Mouse (Mus musculus) embryonic facial prominence, embryonic 12.5 days (tissue): ENCODE measurements around the gene Acacb. TPM values are rescaled to one million over a fixed set of nuclear protein-coding genes. Genes with fewer than 3 reads are reported as not detected.

Experiments
- ATAC-seq: fragments of 200-750 bp; cut with Nextera tagmentation; 2 replicates; pipeline ENCODE4 v1.8.0; 2017; ENCODE audit not compliant: insufficient number of reproducible peaks, insufficient read depth, low FRiP score, low TSS enrichment
- H3K27ac ChIP-seq: fragments of 300-500 bp; sonication (generic); 2 replicates; pipeline ENCODE4 v1.5.1; 2016; ENCODE audit warnings: mild to moderate bottlenecking
- H3K27me3 ChIP-seq: fragments of 300-500 bp; sonication (generic); 2 replicates; pipeline ENCODE4 v1.6.1; 2016; ENCODE audit warnings: mild to moderate bottlenecking, moderate library complexity
- H3K36me3 ChIP-seq: fragments of 300-500 bp; sonication (generic); 2 replicates; pipeline ENCODE4 v1.6.1; 2016; ENCODE audit warnings: mild to moderate bottlenecking
- H3K4me1 ChIP-seq: fragments of 300-500 bp; sonication (generic); 2 replicates; pipeline ENCODE4 v1.6.1; 2016
- H3K4me2 ChIP-seq: fragments of 300-500 bp; sonication (generic); replicated peaks from 2 replicates; pipeline ENCODE4 v1.6.1; 2016; ENCODE audit warnings: mild to moderate bottlenecking, moderate library complexity
- H3K4me3 ChIP-seq: fragments of 300-500 bp; sonication (generic); 2 replicates; pipeline ENCODE4 v1.5.1; 2016; ENCODE audit warnings: mild to moderate bottlenecking
- H3K9ac ChIP-seq: fragments of 300-500 bp; sonication (generic); 2 replicates; pipeline ENCODE4 v1.6.1; 2016; ENCODE audit warnings: mild to moderate bottlenecking, moderate library complexity
- H3K9me3 ChIP-seq: fragments of 300-500 bp; sonication (generic); 2 replicates; pipeline ENCODE4 v1.6.1; 2016; ENCODE audit warnings: mild to moderate bottlenecking, moderate library complexity
- WGBS: fragments of 180-500 bp; shearing (Covaris S2); methylation state at CpG from one replicate; pipeline ENCODE4 v1.1.7; 2016; 5-methylcytosine and 5-hydroxymethylcytosine counted together
- polyA plus RNA-seq: library from polyadenylated mRNA; unstranded; fragments of >200 nt; fragmentation: Nextera tagmentation; extraction: Ambion mirVana; gene quantifications from 2 replicates; pipeline ENCODE4 v1.2.1, GENCODE M21; 2016

Gene Acacb
- polyA plus RNA-seq, 1 experiment from 2014 or later: 6.3 TPM

DNA sequence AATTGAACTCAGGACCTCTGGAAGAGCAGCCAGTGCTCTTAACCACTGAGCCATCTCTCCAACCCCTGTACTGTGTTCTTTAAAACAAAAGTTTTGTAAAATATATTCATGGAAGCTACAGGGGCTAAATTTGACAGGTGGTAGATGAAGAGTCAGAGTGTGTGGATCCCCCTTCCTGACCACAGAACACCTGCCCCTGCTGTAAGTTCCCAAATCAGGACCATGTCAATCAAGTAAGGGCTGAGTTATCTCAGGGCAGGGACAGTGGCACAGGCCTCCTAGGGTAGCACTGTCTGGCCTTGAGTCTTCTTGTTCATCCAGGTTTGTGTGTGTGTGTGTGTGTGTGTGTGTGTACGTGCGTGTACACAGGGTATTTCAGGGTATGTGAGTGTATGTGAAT, 37.2 kb downstream of the Acacb start:
- 92% methylated on average over 2 of the region's 2 CpGs for WGBS
- no peak overlapping the region for H3K4me3 ChIP-seq
- no peak for ATAC-seq
- no peaks in the 10 kb centered on the region for H3K9me3 ChIP-seq
- no peak overlapping the region for H3K4me2 ChIP-seq
- no peak overlapping the region for H3K27ac ChIP-seq
- no peak overlapping the region for H3K9ac ChIP-seq
- H3K36me3 ChIP-seq: no peaks in the 10 kb centered on the region
- no peaks in the 10 kb centered on the region for H3K4me1 ChIP-seq
- no peaks in the 10 kb centered on the region for H3K27me3 ChIP-seq

DNA sequence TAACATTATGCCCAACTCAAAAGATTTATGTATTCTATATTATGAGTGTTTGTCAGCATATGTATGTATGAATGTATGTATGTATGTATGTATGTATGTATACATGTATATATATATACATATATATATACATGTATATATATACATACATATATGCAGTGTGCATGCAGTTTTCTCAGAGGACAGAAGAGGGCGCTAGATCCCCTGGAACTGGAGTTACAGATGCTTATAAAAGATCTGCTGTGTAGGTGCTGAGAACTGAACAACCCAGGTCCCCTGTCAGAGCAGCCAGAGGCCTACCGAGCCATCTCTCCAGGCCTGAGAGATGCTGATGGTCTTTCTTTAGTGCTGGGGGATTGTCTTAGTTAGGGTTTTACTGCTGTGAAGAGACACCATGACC, 40.8 kb downstream of the Acacb start:
- Histone ChIP-seq H3K27me3 (no peaks in the 10 kb centered on the region), H3K4me3 (no peak overlapping the region), H3K27ac (no peak overlapping the region), H3K9me3 (no peaks in the 10 kb centered on the region), H3K4me1 (no peaks in the 10 kb centered on the region), H3K9ac (no peak overlapping the region), H3K36me3 (no peaks in the 10 kb centered on the region), H3K4me2 (no peak overlapping the region)
- ATAC-seq: no peak
- 83% methylated on average over 2 of the region's 2 CpGs for WGBS

DNA sequence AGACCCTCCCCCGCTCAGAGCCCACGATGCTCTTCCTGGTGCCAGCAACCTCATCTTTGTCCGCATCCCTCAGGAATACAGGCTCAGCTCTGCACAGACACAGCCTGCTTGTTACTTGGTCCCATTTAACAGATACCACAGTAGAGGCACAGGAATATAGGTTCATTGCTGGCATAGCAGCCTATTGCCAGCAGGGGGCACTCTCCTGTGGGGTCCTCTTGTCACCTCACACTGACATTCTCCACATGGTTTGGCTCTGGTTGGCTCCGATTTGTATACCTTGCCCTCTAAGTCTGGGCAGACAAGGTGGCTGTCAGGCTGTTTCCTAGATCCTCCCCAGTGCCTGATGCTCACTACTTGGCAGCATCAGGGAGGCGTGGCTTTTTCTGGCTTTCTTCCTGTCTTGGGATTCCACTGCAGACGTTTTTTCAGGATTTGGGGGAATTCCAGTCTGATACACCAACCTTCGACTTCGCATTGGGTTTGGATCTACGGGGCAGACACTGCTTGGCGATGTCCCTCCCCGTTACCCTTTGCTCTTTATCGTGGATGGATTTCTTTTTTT, 42.6 kb downstream of the Acacb start:
- no peaks in the 10 kb centered on the region for H3K4me1 ChIP-seq
- no peak overlapping the region for H3K27ac ChIP-seq
- H3K4me3 ChIP-seq: no peak overlapping the region
- no peaks in the 10 kb centered on the region for H3K27me3 ChIP-seq
- H3K36me3 ChIP-seq: no peaks in the 10 kb centered on the region
- H3K9me3 ChIP-seq: no peaks in the 10 kb centered on the region
- H3K9ac ChIP-seq: no peak overlapping the region
- ATAC-seq: no peak
- 79% methylated on average over 12 of the region's 12 CpGs for WGBS
- no peak overlapping the region for H3K4me2 ChIP-seq

DNA sequence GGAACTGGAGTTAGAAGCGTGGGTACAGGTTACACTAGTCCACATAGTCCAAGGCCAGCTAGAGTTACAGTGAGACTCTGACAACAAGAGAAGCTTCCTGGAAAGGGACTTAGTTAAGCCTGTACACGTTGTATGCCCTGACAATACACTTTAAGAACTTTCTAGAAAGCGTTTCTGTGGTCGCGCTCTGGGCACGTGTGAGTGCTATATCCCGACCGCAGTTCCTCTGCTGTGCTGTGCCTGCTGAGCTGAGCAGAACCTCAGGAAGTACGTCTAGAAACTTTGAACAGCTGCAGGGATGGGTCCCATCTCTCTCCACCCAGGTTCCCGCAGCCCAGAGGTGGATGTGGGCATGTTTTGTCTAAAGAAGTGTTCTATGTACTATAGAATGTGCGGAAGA, 47.8 kb downstream of the Acacb start:
- H3K27ac ChIP-seq: no peak overlapping the region
- H3K4me3 ChIP-seq: no peak overlapping the region
- no peaks in the 10 kb centered on the region for H3K36me3 ChIP-seq
- no peaks in the 10 kb centered on the region for H3K9me3 ChIP-seq
- H3K4me2 ChIP-seq: no peak overlapping the region
- no peaks in the 10 kb centered on the region for H3K27me3 ChIP-seq
- 82% methylated on average over 11 of the region's 11 CpGs for WGBS
- peaks cover 6% of the 10 kb centered on the region for H3K4me1 ChIP-seq
- H3K9ac ChIP-seq: no peak overlapping the region
- ATAC-seq: no peak

DNA sequence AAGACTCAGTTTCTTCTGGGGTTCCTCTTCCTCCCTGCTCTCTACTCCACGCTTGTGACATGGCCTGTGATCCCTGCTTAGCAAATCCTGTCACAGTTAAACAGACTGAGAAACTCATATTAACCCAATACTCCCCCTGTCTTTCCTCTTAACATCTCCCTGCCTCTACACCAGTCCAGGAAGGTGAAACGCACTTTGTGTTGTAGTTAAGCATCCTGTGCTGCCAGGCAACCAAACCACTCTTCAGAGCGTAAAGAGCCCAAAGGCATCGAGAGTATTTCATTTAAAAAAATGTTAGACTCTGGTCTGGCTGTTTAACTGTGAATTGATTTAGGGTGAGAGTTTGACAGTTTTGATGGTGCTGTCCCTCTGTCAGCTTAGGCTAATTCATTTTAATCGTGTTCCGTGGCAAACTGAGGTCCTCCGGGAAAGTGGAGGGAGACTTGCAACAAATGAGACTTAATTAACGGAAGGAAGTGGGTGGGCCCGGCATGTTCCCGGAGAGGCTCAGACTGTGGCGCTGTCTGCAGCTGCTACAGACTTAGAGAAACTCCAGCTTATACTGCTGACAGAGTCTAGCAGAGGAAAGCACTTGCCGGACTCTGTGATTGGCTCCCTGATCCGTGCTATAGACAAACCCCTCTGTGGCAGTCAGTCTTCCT, 52.9 kb downstream of the Acacb start:
- no peaks in the 10 kb centered on the region for H3K27me3 ChIP-seq

DNA sequence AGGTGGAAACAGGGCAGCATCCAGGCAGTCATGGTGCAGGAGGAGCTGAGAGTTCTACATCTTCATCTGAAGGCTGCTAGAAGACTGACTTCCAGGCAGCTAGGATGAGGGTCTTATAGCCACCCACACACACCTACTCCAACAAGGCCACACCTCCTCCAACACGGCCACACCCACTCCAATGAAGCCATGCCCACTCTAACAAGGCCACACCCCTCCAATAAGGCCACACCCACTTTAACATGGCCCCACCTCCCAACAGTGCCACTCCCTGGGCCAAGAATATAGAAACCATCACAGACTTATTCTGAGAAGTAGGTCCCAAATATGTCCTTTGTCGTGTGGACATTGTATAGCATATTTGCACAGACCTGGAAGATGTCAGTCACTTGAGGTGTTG, 59.8 kb downstream of the Acacb start:
- Histone ChIP-seq H3K9ac (no peak overlapping the region), H3K4me2 (no peak overlapping the region), H3K36me3 (no peaks in the 10 kb centered on the region), H3K27me3 (no peaks in the 10 kb centered on the region), H3K27ac (no peak overlapping the region), H3K4me3 (no peak overlapping the region), H3K4me1 (no peaks in the 10 kb centered on the region), H3K9me3 (no peaks in the 10 kb centered on the region)
- WGBS: 76% methylated on average over 2 of the region's 2 CpGs
- ATAC-seq: no peak

More for the DNA sequence above, 52.9 kb downstream of the Acacb start:
- H3K36me3 ChIP-seq: no peaks in the 10 kb centered on the region
- H3K4me2 ChIP-seq: peak overlapping the region; percentile 36
- ATAC-seq: no peak; the same call in 1 of the 2 replicates
- peaks cover 12% of the 10 kb centered on the region for H3K4me1 ChIP-seq
- WGBS: 11% methylated on average over 13 of the region's 13 CpGs
- no peaks in the 10 kb centered on the region for H3K9me3 ChIP-seq
- H3K27ac ChIP-seq: peak overlapping the region; percentile 69
- H3K4me3 ChIP-seq: no peak overlapping the region
- H3K9ac ChIP-seq: peak overlapping the region; percentile 5; the same call in 1 of the 2 replicates

DNA sequence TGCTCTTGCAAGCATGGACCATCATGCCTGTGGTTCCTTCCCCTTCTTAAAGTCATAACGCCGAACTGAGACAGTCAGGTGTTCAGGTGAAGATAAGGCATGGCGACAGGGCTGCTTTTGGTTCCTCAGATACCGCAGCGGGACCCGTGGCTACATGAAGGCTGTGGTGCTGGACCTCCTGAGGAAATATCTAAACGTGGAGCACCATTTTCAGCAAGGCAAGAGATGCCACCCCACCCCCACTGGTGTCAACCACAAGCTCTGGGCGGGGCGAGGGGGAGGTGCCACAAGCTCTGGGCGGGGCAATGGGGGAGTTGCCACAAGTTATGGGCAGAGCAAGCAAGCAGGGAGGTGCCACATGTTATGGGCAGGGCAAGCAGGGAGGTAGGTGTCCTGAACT, 66.8 kb downstream of the Acacb start:
- Histone ChIP-seq H3K36me3 (no peaks in the 10 kb centered on the region), H3K4me1 (no peaks in the 10 kb centered on the region), H3K4me3 (no peak overlapping the region), H3K27ac (no peak overlapping the region), H3K9ac (no peak overlapping the region), H3K4me2 (no peak overlapping the region), H3K27me3 (no peaks in the 10 kb centered on the region), H3K9me3 (no peaks in the 10 kb centered on the region)
- WGBS: 67% methylated on average over 10 of the region's 10 CpGs
- ATAC-seq: no peak

DNA sequence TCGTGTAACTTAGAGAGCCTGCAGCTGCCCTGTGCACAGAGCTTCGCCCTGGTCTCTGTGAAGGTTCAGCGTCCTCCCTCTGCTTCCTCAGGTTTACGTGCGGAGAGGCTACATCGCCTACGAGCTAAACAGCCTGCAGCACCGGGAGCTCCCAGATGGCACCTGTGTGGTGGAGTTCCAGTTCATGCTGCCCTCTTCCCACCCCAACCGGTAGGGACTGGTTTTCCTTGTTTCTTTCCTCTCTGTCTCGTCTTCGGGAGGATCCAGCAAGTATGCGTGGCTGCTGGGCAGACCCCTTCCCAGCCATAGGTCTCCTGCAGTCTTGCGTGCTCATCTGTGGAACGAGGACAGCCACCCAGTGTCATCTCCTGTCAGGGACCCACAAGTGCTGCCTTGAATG, 72.4 kb downstream of the Acacb start:
- no peaks in the 10 kb centered on the region for H3K27me3 ChIP-seq
- H3K36me3 ChIP-seq: no peaks in the 10 kb centered on the region
- no peak overlapping the region for H3K27ac ChIP-seq
- no peak for ATAC-seq
- no peaks in the 10 kb centered on the region for H3K4me1 ChIP-seq
- no peak overlapping the region for H3K4me2 ChIP-seq
- 78% methylated on average over 14 of the region's 14 CpGs for WGBS
- no peak overlapping the region for H3K4me3 ChIP-seq
- no peak overlapping the region for H3K9ac ChIP-seq
- no peaks in the 10 kb centered on the region for H3K9me3 ChIP-seq

DNA sequence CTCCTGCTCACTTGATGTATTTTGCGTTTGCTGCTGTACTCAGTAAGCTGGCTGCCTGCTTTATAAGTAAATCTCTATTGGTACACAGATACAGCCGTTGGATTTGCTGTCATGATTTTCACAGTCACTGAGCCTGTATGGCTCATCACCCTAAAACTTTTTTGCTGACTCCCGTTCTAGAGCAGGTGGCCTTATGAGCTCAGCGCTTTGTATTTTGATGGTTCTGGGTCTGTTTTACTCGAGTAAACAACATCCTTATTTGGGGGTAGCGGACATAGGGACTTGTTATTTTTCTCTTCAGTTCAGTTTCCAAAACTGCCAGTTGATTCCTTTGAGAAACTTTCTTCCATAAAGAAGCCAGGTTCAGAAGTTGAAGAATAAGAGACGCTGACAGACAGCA, 79.7 kb downstream of the Acacb start:
- H3K36me3 ChIP-seq: no peaks in the 10 kb centered on the region
- no peak overlapping the region for H3K9ac ChIP-seq
- 92% methylated on average over 7 of the region's 7 CpGs for WGBS
- no peak for ATAC-seq
- H3K9me3 ChIP-seq: no peaks in the 10 kb centered on the region
- no peak overlapping the region for H3K4me2 ChIP-seq
- no peak overlapping the region for H3K27ac ChIP-seq
- no peaks in the 10 kb centered on the region for H3K27me3 ChIP-seq
- no peak overlapping the region for H3K4me3 ChIP-seq
- H3K4me1 ChIP-seq: no peaks in the 10 kb centered on the region

DNA sequence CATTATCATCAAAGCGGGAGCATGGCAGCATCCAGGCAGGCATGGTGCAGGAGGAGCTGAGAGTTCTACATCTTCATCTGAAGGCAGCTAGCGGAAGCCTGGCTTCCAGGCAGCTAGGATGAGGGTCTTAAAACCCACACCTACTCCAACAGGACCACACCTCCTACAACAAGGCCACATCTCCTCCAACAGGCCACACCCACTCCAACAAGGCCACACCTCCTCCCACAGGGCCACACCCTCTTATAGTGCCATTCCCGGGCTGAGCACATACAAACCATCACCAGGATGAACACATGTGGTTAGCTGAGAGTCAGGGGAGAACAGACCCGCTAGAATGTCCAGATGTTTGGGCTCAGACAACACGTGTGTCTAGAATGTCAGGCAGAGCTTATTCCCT, 82.6 kb downstream of the Acacb start:
- no peaks in the 10 kb centered on the region for H3K36me3 ChIP-seq
- ATAC-seq: no peak
- H3K4me3 ChIP-seq: no peak overlapping the region
- no peak overlapping the region for H3K9ac ChIP-seq
- no peaks in the 10 kb centered on the region for H3K9me3 ChIP-seq
- WGBS: 76% methylated on average over 5 of the region's 5 CpGs
- no peaks in the 10 kb centered on the region for H3K27me3 ChIP-seq
- no peaks in the 10 kb centered on the region for H3K4me1 ChIP-seq
- no peak overlapping the region for H3K27ac ChIP-seq
- no peak overlapping the region for H3K4me2 ChIP-seq

DNA sequence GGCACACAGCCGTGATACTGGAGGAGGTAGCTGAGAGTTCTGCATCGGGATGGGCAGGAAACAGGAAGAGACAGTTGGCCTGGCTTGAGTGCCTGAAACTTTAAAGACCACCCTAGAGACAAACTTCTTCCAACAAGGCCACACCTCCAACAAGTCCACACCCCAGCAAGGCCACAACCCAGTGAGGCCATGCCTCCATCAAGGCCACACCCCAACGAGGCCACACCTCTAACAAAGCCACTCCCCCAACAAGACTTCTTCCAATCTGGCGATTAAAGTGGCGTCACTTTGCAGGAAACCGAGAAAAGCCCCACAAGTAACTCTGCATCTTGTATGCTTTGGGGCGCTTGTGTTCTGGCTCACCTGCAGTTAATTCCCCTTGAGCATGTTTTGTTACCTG, 92.6 kb downstream of the Acacb start:
- Histone ChIP-seq H3K9me3 (no peaks in the 10 kb centered on the region), H3K27me3 (no peaks in the 10 kb centered on the region), H3K4me2 (no peak overlapping the region), H3K36me3 (no peaks in the 10 kb centered on the region), H3K4me1 (no peaks in the 10 kb centered on the region), H3K9ac (no peak overlapping the region), H3K4me3 (no peak overlapping the region), H3K27ac (no peak overlapping the region)
- WGBS: 29% methylated on average over 7 of the region's 7 CpGs
- no peak for ATAC-seq

DNA sequence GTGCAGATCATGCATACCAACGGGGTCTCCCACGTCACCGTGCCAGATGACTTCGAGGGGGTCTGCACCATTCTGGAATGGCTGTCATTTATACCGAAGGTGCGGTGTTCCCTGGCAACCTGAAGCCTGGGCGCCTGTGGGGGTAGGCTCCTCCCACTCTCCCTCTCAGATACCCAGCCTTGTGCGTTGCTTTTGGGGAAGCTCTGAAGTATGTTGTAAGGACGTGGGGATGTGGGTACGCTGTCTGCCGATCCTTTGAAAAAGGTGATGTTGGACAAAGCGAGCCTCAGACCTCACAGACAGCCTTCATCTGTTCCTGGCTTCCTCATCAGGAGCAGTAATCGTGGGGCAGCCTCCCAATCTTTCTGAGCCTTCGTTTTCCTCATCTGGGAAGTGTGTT, 93.4 kb downstream of the Acacb start:
- no peaks in the 10 kb centered on the region for H3K27me3 ChIP-seq
- H3K36me3 ChIP-seq: no peaks in the 10 kb centered on the region
- 49% methylated on average over 14 of the region's 14 CpGs for WGBS

More for the DNA sequence above, 93.4 kb downstream of the Acacb start:
- Histone ChIP-seq H3K9ac (no peak overlapping the region), H3K4me2 (no peak overlapping the region), H3K4me3 (no peak overlapping the region), H3K4me1 (no peaks in the 10 kb centered on the region), H3K9me3 (no peaks in the 10 kb centered on the region), H3K27ac (no peak overlapping the region)
- ATAC-seq: no peak
